In the genomic region with DNA sequence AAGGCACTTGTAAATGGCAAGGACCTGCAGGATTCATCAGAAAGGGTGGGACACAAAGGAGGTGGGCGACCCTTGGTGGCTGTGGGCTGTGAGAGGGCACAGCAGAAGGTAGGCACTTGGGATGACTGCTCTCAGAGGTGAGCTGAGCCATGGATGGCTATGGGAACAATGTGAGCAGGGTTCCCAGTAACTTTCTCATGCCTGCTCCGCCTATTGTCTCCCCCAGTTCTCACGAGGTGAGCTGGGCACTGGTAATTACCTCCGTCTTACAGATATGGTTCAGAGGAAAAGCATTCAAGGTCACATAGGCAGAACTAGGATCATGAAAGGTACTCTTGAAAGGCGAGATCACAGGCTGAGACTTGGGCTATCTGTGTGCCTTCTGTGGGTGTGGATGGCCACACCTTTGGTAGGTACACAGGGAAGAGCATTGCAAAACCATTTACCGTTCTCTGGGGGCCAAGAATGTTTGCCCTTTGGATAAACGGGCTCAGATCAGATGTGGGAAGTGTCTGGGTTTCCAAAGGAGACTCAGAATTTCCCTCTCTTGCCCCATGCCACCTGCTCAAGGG, we compare ENCODE assay signal across 18 mouse cellular contexts. TPM values are rescaled to one million over a fixed set of nuclear protein-coding genes. Genes with fewer than 3 reads are reported as not detected.
A peak's percentile ranks its signal among the peaks of the same experiment; 100 is the strongest.
DNase-seq lines count a peak whose midpoint lies in the region; ATAC-seq lines count a peak whose summit lies in the region.
"Had no signal": no experiment of that assay in that cellular context is flagged by ENCODE, and none has a peak within 500 bp of the region (broad histone marks: within the 10 kb centered on the region; RNA-seq: fewer than 3 reads in every experiment).

No protein-coding gene starts in this region.

- H3K27me3 ChIP-seq in midbrain, embryonic 11.5 days (ENCODE audit: control insufficient read depth, insufficient read depth, low read length), result peaks cover 37% of the 10 kb centered on the region
- peaks cover 63% of the 10 kb centered on the region for H3K27me3 ChIP-seq in midbrain, embryonic 10.5 days (ENCODE audit: low read depth, poor library complexity, severe bottlenecking)
- peaks cover 24% of the 10 kb centered on the region for H3K27me3 ChIP-seq in intestine, embryonic 14.5 days (replicated peaks; ENCODE audit: control insufficient read depth, insufficient read depth, low read length)
- peaks cover 73% of the 10 kb centered on the region for H3K27me3 ChIP-seq in liver, embryonic 12.5 days (replicated peaks)
- peaks cover 9% of the 10 kb centered on the region; the same call in 1 of the 2 replicates for H3K27me3 ChIP-seq in stomach, embryonic 16.5 days (ENCODE audit: control insufficient read depth, insufficient read depth, low read length)
- peaks cover 33% of the 10 kb centered on the region for H3K27me3 ChIP-seq in midbrain, embryonic 14.5 days (ENCODE audit: control insufficient read depth, insufficient read depth, low read length)
- peaks cover 52% of the 10 kb centered on the region for H3K27me3 ChIP-seq in forebrain, embryonic 13.5 days

- H3K36me3 ChIP-seq in midbrain, embryonic 11.5 days (ENCODE audit: control insufficient read depth, insufficient read depth, low read length), result no peaks in the 10 kb centered on the region
- no peaks in the 10 kb centered on the region for H3K36me3 ChIP-seq in midbrain, embryonic 10.5 days
- no peaks in the 10 kb centered on the region for H3K36me3 ChIP-seq in intestine, embryonic 14.5 days (ENCODE audit: control insufficient read depth, insufficient read depth, low read length)
- H3K36me3 ChIP-seq in liver, embryonic 12.5 days, result no peaks in the 10 kb centered on the region
- H3K36me3 ChIP-seq in stomach, embryonic 16.5 days (ENCODE audit: control insufficient read depth, insufficient read depth, low read length), result no peaks in the 10 kb centered on the region
- H3K36me3 ChIP-seq in midbrain, embryonic 14.5 days (ENCODE audit: control insufficient read depth, insufficient read depth, low read length), result no peaks in the 10 kb centered on the region
- no peaks in the 10 kb centered on the region for H3K36me3 ChIP-seq in forebrain, embryonic 13.5 days (ENCODE audit: poor library complexity, severe bottlenecking)
- H3K36me3 ChIP-seq: midbrain, embryonic 15.5 days had no signal

- no peak overlapping the region for H3K27ac ChIP-seq in midbrain, embryonic 11.5 days (ENCODE audit: low read depth, low read length)
- H3K27ac ChIP-seq in midbrain, embryonic 10.5 days (replicated peaks), result no peak overlapping the region
- H3K27ac ChIP-seq in intestine, embryonic 14.5 days (ENCODE audit: low read depth), result peak overlapping the region; percentile 66
- peak overlapping the region; percentile 57 for H3K27ac ChIP-seq in liver, embryonic 12.5 days
- H3K27ac ChIP-seq in stomach, embryonic 16.5 days (ENCODE audit: low read length), result peak overlapping the region; percentile 22; the same call in 1 of the 2 replicates
- H3K27ac ChIP-seq in midbrain, embryonic 14.5 days (replicated peaks; ENCODE audit: low read depth, low read length), result no peak overlapping the region
- H3K27ac ChIP-seq in forebrain, embryonic 13.5 days, result no peak overlapping the region
- H3K27ac ChIP-seq: kidney, postnatal 0 days; layer of hippocampus, adult 2 months; midbrain, embryonic 15.5 days had no signal

- no peak overlapping the region for H3K4me3 ChIP-seq in midbrain, embryonic 11.5 days (ENCODE audit: low read depth, low read length)
- H3K4me3 ChIP-seq in midbrain, embryonic 10.5 days, result no peak overlapping the region
- H3K4me3 ChIP-seq in intestine, embryonic 14.5 days (ENCODE audit: low read depth, low read length), result peak overlapping the region; percentile 34
- H3K4me3 ChIP-seq in liver, embryonic 12.5 days, result 0 out of 2 replicates have a peak overlapping the region, but pooled peaks have one; percentile 39
- H3K4me3 ChIP-seq in stomach, embryonic 16.5 days (replicated peaks; ENCODE audit: low read length), result peak overlapping the region; percentile 50
- H3K4me3 ChIP-seq in midbrain, embryonic 14.5 days (replicated peaks; ENCODE audit: low read depth, low read length), result no peak overlapping the region
- H3K4me3 ChIP-seq in forebrain, embryonic 13.5 days, result no peak overlapping the region
- H3K4me3 ChIP-seq: layer of hippocampus, adult 2 months had no signal

- H3K4me1 ChIP-seq in midbrain, embryonic 11.5 days (ENCODE audit: control insufficient read depth, insufficient read depth, low read length), result peaks cover 7% of the 10 kb centered on the region; the same call in 1 of the 2 replicates
- H3K4me1 ChIP-seq in midbrain, embryonic 10.5 days, result peaks cover 13% of the 10 kb centered on the region
- H3K4me1 ChIP-seq in intestine, embryonic 14.5 days (replicated peaks; ENCODE audit: control insufficient read depth, insufficient read depth, low read length), result peaks cover 9% of the 10 kb centered on the region; the same call in 1 of the 2 replicates
- H3K4me1 ChIP-seq in liver, embryonic 12.5 days, result peaks cover 31% of the 10 kb centered on the region
- H3K4me1 ChIP-seq in stomach, embryonic 16.5 days (ENCODE audit: control insufficient read depth, insufficient read depth, low read length), result peaks cover 14% of the 10 kb centered on the region
- peaks cover 6% of the 10 kb centered on the region for H3K4me1 ChIP-seq in midbrain, embryonic 14.5 days (ENCODE audit: control insufficient read depth, insufficient read depth, low read length)
- H3K4me1 ChIP-seq in forebrain, embryonic 13.5 days, result peaks cover 12% of the 10 kb centered on the region

- WGBS in midbrain, embryonic 11.5 days, result 79% methylated on average over 7 of the region's 7 CpGs
- WGBS in midbrain, embryonic 10.5 days, result 78% methylated on average over 7 of the region's 7 CpGs
- 64% methylated on average over 7 of the region's 7 CpGs for WGBS in intestine, embryonic 14.5 days
- WGBS in liver, embryonic 12.5 days (ENCODE audit: insufficient replicate concordance), result 37% methylated on average over 7 of the region's 7 CpGs
- 44% methylated on average over 7 of the region's 7 CpGs for WGBS in stomach, embryonic 16.5 days
- WGBS in midbrain, embryonic 14.5 days, result 76% methylated on average over 7 of the region's 7 CpGs
- 69% methylated on average over 7 of the region's 7 CpGs for WGBS in forebrain, embryonic 13.5 days

- H3K9ac ChIP-seq in midbrain, embryonic 11.5 days (ENCODE audit: low read length), result no peak overlapping the region
- no peak overlapping the region; the same call in 1 of the 2 replicates for H3K9ac ChIP-seq in intestine, embryonic 14.5 days (ENCODE audit: low read length)
- no peak overlapping the region; the same call in 1 of the 2 replicates for H3K9ac ChIP-seq in liver, embryonic 12.5 days
- no peak overlapping the region for H3K9ac ChIP-seq in stomach, embryonic 16.5 days (ENCODE audit: low read length)
- no peak overlapping the region for H3K9ac ChIP-seq in midbrain, embryonic 14.5 days (replicated peaks; ENCODE audit: low read length)
- no peak overlapping the region for H3K9ac ChIP-seq in forebrain, embryonic 13.5 days
- H3K9ac ChIP-seq: forebrain, postnatal 0 days; midbrain, embryonic 15.5 days had no signal

- peak; percentile 80 for DNase-seq in midbrain, embryonic 11.5 days (ENCODE audit: low spot score, missing footprints)
- DNase-seq in midbrain, embryonic 10.5 days (ENCODE audit: low spot score), result no peak
- DNase-seq in intestine, embryonic 14.5 days (ENCODE audit: low spot score), result peak; percentile 62
- DNase-seq in midbrain, embryonic 14.5 days, result no peak
- DNase-seq: adrenal gland, postnatal 14 days; cerebellum, adult 9-10 months; forebrain, postnatal 0 days; gastrocnemius, postnatal 10 days; heart, postnatal 14 days; lung, adult 2 months; lung, postnatal 4 days; right cerebral cortex, postnatal 14 days had no signal

- H3K9me3 ChIP-seq in midbrain, embryonic 11.5 days (ENCODE audit: control insufficient read depth, low read length), result no peaks in the 10 kb centered on the region
- no peaks in the 10 kb centered on the region for H3K9me3 ChIP-seq in midbrain, embryonic 10.5 days (replicated peaks)
- H3K9me3 ChIP-seq in intestine, embryonic 14.5 days (ENCODE audit: control insufficient read depth, low read length), result no peaks in the 10 kb centered on the region
- no peaks in the 10 kb centered on the region for H3K9me3 ChIP-seq in liver, embryonic 12.5 days (replicated peaks)
- no peaks in the 10 kb centered on the region for H3K9me3 ChIP-seq in stomach, embryonic 16.5 days (replicated peaks; ENCODE audit: control insufficient read depth, low read length)
- H3K9me3 ChIP-seq in midbrain, embryonic 14.5 days (ENCODE audit: control insufficient read depth, low read length), result no peaks in the 10 kb centered on the region
- H3K9me3 ChIP-seq in forebrain, embryonic 13.5 days (replicated peaks), result no peaks in the 10 kb centered on the region
- H3K9me3 ChIP-seq: midbrain, embryonic 15.5 days had no signal

- ATAC-seq in midbrain, embryonic 11.5 days (ENCODE audit: low FRiP score), result no peak
- ATAC-seq in intestine, embryonic 14.5 days (replicated peaks; ENCODE audit: low FRiP score, low TSS enrichment, low read depth), result peak; percentile 86
- ATAC-seq in liver, embryonic 12.5 days, result no peak
- ATAC-seq in stomach, embryonic 16.5 days (ENCODE audit: insufficient read depth, low FRiP score), result peak; percentile 45; the same call in 1 of the 2 replicates
- ATAC-seq in midbrain, embryonic 14.5 days (ENCODE audit: low FRiP score, low TSS enrichment), result no peak
- no peak for ATAC-seq in forebrain, embryonic 13.5 days
- ATAC-seq: forebrain, postnatal 0 days; midbrain, embryonic 15.5 days had no signal

- H3K4me2 ChIP-seq in midbrain, embryonic 11.5 days, result no peak overlapping the region
- H3K4me2 ChIP-seq in intestine, embryonic 14.5 days (ENCODE audit: low read length), result peak overlapping the region; percentile 63
- peak overlapping the region; percentile 72 for H3K4me2 ChIP-seq in liver, embryonic 12.5 days
- H3K4me2 ChIP-seq in stomach, embryonic 16.5 days (ENCODE audit: low read depth, low read length), result peak overlapping the region; percentile 68
- no peak overlapping the region for H3K4me2 ChIP-seq in midbrain, embryonic 14.5 days (ENCODE audit: low read length)
- no peak overlapping the region for H3K4me2 ChIP-seq in forebrain, embryonic 13.5 days

RNA-seq across cellular contexts. Expression of a gene that starts 3.6 kb away (rescaled TPM):
- 1.1 and 3.0 TPM in 2 replicates for polyA plus RNA-seq in midbrain, embryonic 11.5 days (2014; fragmentation: Nextera tagmentation; extraction: Ambion mirVana)
- polyA plus RNA-seq in midbrain, embryonic 10.5 days (2016; fragmentation: Nextera tagmentation; extraction: Ambion mirVana), result 2.9 and 6.7 TPM in 2 replicates
- 73.1 and 74.5 TPM in 2 replicates for polyA plus RNA-seq in intestine, embryonic 14.5 days (2014; fragmentation: Nextera tagmentation; extraction: Ambion mirVana)
- polyA plus RNA-seq in liver, embryonic 12.5 days (2016; fragmentation: Nextera tagmentation; extraction: Ambion mirVana), result 3.4 and 4.4 TPM in 2 replicates
- 13.9 and 17.1 TPM in 2 replicates for polyA plus RNA-seq in stomach, embryonic 16.5 days (2015; fragmentation: Nextera tagmentation; extraction: Ambion mirVana)
- 0.58 and 0.89 TPM in 2 replicates for polyA plus RNA-seq in midbrain, embryonic 14.5 days (2014; fragmentation: Nextera tagmentation; extraction: Ambion mirVana)
- 1.4 and 2.0 TPM in 2 replicates for polyA plus RNA-seq in forebrain, embryonic 13.5 days (2015; fragmentation: Nextera tagmentation; extraction: Ambion mirVana)
- polyA plus RNA-seq: forebrain, postnatal 0 days had no signal

RNA-seq across cellular contexts. Expression of a gene that starts 20.8 kb away (rescaled TPM):
- polyA plus RNA-seq in midbrain, embryonic 11.5 days (2014; fragmentation: Nextera tagmentation; extraction: Ambion mirVana), result 16.7 and 18.7 TPM in 2 replicates
- polyA plus RNA-seq in midbrain, embryonic 10.5 days (2016; fragmentation: Nextera tagmentation; extraction: Ambion mirVana), result 20.7 and 23.4 TPM in 2 replicates
- 29.7 and 35.7 TPM in 2 replicates for polyA plus RNA-seq in intestine, embryonic 14.5 days (2014; fragmentation: Nextera tagmentation; extraction: Ambion mirVana)
- 8.9 and 10.1 TPM in 2 replicates for polyA plus RNA-seq in liver, embryonic 12.5 days (2016; fragmentation: Nextera tagmentation; extraction: Ambion mirVana)
- polyA plus RNA-seq in stomach, embryonic 16.5 days (2015; fragmentation: Nextera tagmentation; extraction: Ambion mirVana), result 10.1 and 13.5 TPM in 2 replicates
- polyA plus RNA-seq in midbrain, embryonic 14.5 days (2014; fragmentation: Nextera tagmentation; extraction: Ambion mirVana), result 20.1 and 21.8 TPM in 2 replicates
- 16.3 and 17.1 TPM in 2 replicates for polyA plus RNA-seq in forebrain, embryonic 13.5 days (2015; fragmentation: Nextera tagmentation; extraction: Ambion mirVana)

RNA-seq across cellular contexts. Expression of a gene that starts 47.3 kb away (rescaled TPM):
- polyA plus RNA-seq in midbrain, embryonic 11.5 days (2014; fragmentation: Nextera tagmentation; extraction: Ambion mirVana), result 8.0 and 9.3 TPM in 2 replicates
- 4.5 and 7.3 TPM in 2 replicates for polyA plus RNA-seq in midbrain, embryonic 10.5 days (2016; fragmentation: Nextera tagmentation; extraction: Ambion mirVana)
- polyA plus RNA-seq in intestine, embryonic 14.5 days (2014; fragmentation: Nextera tagmentation; extraction: Ambion mirVana), result 3.2 and 3.3 TPM in 2 replicates
- 2.3 and 2.7 TPM in 2 replicates for polyA plus RNA-seq in liver, embryonic 12.5 days (2016; fragmentation: Nextera tagmentation; extraction: Ambion mirVana)
- polyA plus RNA-seq in stomach, embryonic 16.5 days (2015; fragmentation: Nextera tagmentation; extraction: Ambion mirVana), result 1.7 and 2.5 TPM in 2 replicates
- polyA plus RNA-seq in midbrain, embryonic 14.5 days (2014; fragmentation: Nextera tagmentation; extraction: Ambion mirVana), result 30.3 and 38.3 TPM in 2 replicates
- polyA plus RNA-seq in forebrain, embryonic 13.5 days (2015; fragmentation: Nextera tagmentation; extraction: Ambion mirVana), result 9.5 and 10.3 TPM in 2 replicates

RNA-seq across cellular contexts. Expression of a gene that starts 58.6 kb away (rescaled TPM):
- 100 and 104 TPM in 2 replicates for polyA plus RNA-seq in midbrain, embryonic 11.5 days (2014; fragmentation: Nextera tagmentation; extraction: Ambion mirVana)
- polyA plus RNA-seq in midbrain, embryonic 10.5 days (2016; fragmentation: Nextera tagmentation; extraction: Ambion mirVana), result 114 and 117 TPM in 2 replicates
- polyA plus RNA-seq in intestine, embryonic 14.5 days (2014; fragmentation: Nextera tagmentation; extraction: Ambion mirVana), result 64.8 and 70.6 TPM in 2 replicates
- 72.3 and 73.6 TPM in 2 replicates for polyA plus RNA-seq in liver, embryonic 12.5 days (2016; fragmentation: Nextera tagmentation; extraction: Ambion mirVana)
- 47.8 and 50.6 TPM in 2 replicates for polyA plus RNA-seq in stomach, embryonic 16.5 days (2015; fragmentation: Nextera tagmentation; extraction: Ambion mirVana)
- 44.3 and 47.5 TPM in 2 replicates for polyA plus RNA-seq in midbrain, embryonic 14.5 days (2014; fragmentation: Nextera tagmentation; extraction: Ambion mirVana)
- polyA plus RNA-seq in forebrain, embryonic 13.5 days (2015; fragmentation: Nextera tagmentation; extraction: Ambion mirVana), result 71.4 and 78.4 TPM in 2 replicates

Comparison
In these comparisons a context has a peak if more than half of its experiments do, and no peak if none do; other contexts are left out.
1. DNase-seq: peak in midbrain, embryonic 11.5 days (single experiment) and intestine, embryonic 14.5 days (single experiment); none in midbrain, embryonic 10.5 days (single experiment) and midbrain, embryonic 14.5 days (single experiment).
2. ATAC-seq: peak in intestine, embryonic 14.5 days (single experiment) and stomach, embryonic 16.5 days (single experiment); none in midbrain, embryonic 11.5 days (single experiment), liver, embryonic 12.5 days (single experiment), midbrain, embryonic 14.5 days (single experiment) and forebrain, embryonic 13.5 days (single experiment).
3. H3K27ac ChIP-seq: peak in intestine, embryonic 14.5 days (single experiment), liver, embryonic 12.5 days (single experiment) and stomach, embryonic 16.5 days (single experiment); none in midbrain, embryonic 11.5 days (single experiment), midbrain, embryonic 10.5 days (single experiment), midbrain, embryonic 14.5 days (single experiment) and forebrain, embryonic 13.5 days (single experiment).
4. H3K4me2 ChIP-seq: peak in intestine, embryonic 14.5 days (single experiment), liver, embryonic 12.5 days (single experiment) and stomach, embryonic 16.5 days (single experiment); none in midbrain, embryonic 11.5 days (single experiment), midbrain, embryonic 14.5 days (single experiment) and forebrain, embryonic 13.5 days (single experiment).
5. H3K4me3 ChIP-seq: peak in intestine, embryonic 14.5 days (single experiment), liver, embryonic 12.5 days (single experiment) and stomach, embryonic 16.5 days (single experiment); none in midbrain, embryonic 11.5 days (single experiment), midbrain, embryonic 10.5 days (single experiment), midbrain, embryonic 14.5 days (single experiment) and forebrain, embryonic 13.5 days (single experiment).